Mouse (Mus musculus) limb, embryonic 13.5 days (tissue): Measurements from ENCODE around the gene Rora. TPM values are rescaled to one million over a fixed set of nuclear protein-coding genes. Genes with fewer than 3 reads are reported as not detected.

Source experiments
- ATAC-seq: fragments of 200-750 bp; cut with Nextera tagmentation; 2 replicates; pipeline ENCODE4 v1.8.0; 2017; ENCODE audit warnings: low read depth, moderate number of reproducible peaks, moderate TSS enrichment; ENCODE audit not compliant: low FRiP score
- H3K27ac ChIP-seq: fragments of 300-500 bp; sonication (generic); 2 replicates; pipeline ENCODE4 v1.5.1; 2015; ENCODE audit warnings: inconsistent platforms, mild to moderate bottlenecking, moderate library complexity
- H3K27me3 ChIP-seq: fragments of 300-500 bp; sonication (generic); 2 replicates; pipeline ENCODE4 v1.6.1; 2015; ENCODE audit warnings: mild to moderate bottlenecking, inconsistent platforms
- H3K36me3 ChIP-seq: fragments of 300-500 bp; sonication (generic); 2 replicates; pipeline ENCODE4 v1.6.1; 2015; ENCODE audit warnings: inconsistent platforms, mild to moderate bottlenecking, moderate library complexity
- H3K4me1 ChIP-seq: fragments of 300-500 bp; sonication (generic); 2 replicates; pipeline ENCODE4 v1.6.1; 2015; ENCODE audit warnings: inconsistent platforms
- H3K4me2 ChIP-seq: fragments of 300-500 bp; sonication (generic); replicated peaks from 2 replicates; pipeline ENCODE4 v1.6.1; 2015; ENCODE audit warnings: inconsistent platforms, mild to moderate bottlenecking, moderate library complexity
- H3K4me3 ChIP-seq: fragments of 300-500 bp; sonication (generic); 2 replicates; pipeline ENCODE4 v1.5.1; 2015; ENCODE audit warnings: moderate library complexity, mild to moderate bottlenecking, inconsistent platforms
- H3K9ac ChIP-seq: fragments of 300-500 bp; sonication (generic); 2 replicates; pipeline ENCODE4 v1.6.1; 2015; ENCODE audit warnings: mild to moderate bottlenecking, inconsistent platforms
- H3K9me3 ChIP-seq: fragments of 300-500 bp; sonication (generic); 2 replicates; pipeline ENCODE4 v1.6.1; 2016; ENCODE audit warnings: inconsistent platforms
- WGBS: fragments of 180-500 bp; shearing (Covaris S2); methylation state at CpG from one replicate; pipeline ENCODE4 v1.1.7; 2015; 5-methylcytosine and 5-hydroxymethylcytosine counted together
- polyA plus RNA-seq: library from polyadenylated mRNA; unstranded; fragments of >200 nt; fragmentation: Nextera tagmentation; extraction: Ambion mirVana; gene quantifications from 2 replicates; pipeline ENCODE4 v1.2.1, GENCODE M21; 2015

The Rora gene
- polyA plus RNA-seq, 1 experiment from 2014 or later, result 9.6 TPM

DNA sequence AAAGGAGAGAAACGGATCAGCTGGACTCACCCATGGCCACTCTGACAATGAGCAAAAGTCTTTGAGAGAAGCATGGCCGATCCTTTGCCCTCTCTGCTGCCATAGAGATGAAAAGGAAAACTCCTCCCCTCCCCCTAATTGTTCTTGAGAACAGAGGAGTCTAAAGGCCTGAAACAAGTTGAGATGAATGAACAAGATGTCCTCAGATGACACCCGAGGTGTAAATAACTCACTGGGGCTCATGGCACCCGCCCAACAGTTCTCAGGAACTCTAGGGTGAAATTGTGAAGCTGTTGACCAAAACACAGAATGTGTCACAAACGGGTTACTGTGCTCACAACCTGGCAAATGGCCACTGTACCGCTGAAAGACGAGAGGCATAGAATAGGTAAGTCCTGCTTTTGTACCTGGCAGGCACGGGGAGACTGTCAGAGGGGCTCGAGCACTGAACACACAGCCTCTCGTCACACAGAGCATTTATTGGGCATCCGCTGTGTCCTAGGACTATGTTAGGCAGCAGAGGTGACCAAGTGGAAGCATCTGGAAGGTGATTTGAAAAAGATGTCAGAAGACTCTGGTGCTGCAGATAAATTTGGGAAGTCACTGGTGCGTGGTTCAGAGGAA lies 467.6 kb downstream of the Rora start:
- no peak for ATAC-seq
- Histone ChIP-seq H3K9ac (no peak overlapping the region), H3K36me3 (no peaks in the 10 kb centered on the region), H3K4me2 (no peak overlapping the region), H3K4me3 (no peak overlapping the region), H3K9me3 (no peaks in the 10 kb centered on the region), H3K4me1 (peaks cover 22% of the 10 kb centered on the region), H3K27ac (no peak overlapping the region), H3K27me3 (peaks cover 32% of the 10 kb centered on the region)
- WGBS, result 57% methylated on average over 12 of the region's 12 CpGs

GRCm38 (mm10) chr9:69125011-69125786 lies 471.6 kb downstream of the Rora start:
- H3K4me2 ChIP-seq, result peak overlapping the region; percentile 61
- peaks cover 43% of the 10 kb centered on the region for H3K27me3 ChIP-seq
- H3K4me3 ChIP-seq, result peak overlapping the region; percentile 27
- 0 out of 2 replicates have a peak overlapping the region, but pooled peaks have one; percentile 25 for H3K9ac ChIP-seq
- WGBS, result 3% methylated on average over 22 of the region's 22 CpGs
- no peak overlapping the region for H3K27ac ChIP-seq
- H3K36me3 ChIP-seq, result no peaks in the 10 kb centered on the region
- H3K9me3 ChIP-seq, result no peaks in the 10 kb centered on the region
- peaks cover 34% of the 10 kb centered on the region for H3K4me1 ChIP-seq
- ATAC-seq, result peak; percentile 11; the same call in 1 of the 2 replicates

GRCm38 (mm10) chr9:69125787-69126161 lies 472.2 kb downstream of the Rora start:
- H3K4me1 ChIP-seq, result peaks cover 34% of the 10 kb centered on the region
- ATAC-seq, result no peak
- H3K9me3 ChIP-seq, result no peaks in the 10 kb centered on the region
- H3K27me3 ChIP-seq, result peaks cover 49% of the 10 kb centered on the region
- no peak overlapping the region for H3K9ac ChIP-seq
- H3K4me2 ChIP-seq, result peak overlapping the region; percentile 61
- no peaks in the 10 kb centered on the region for H3K36me3 ChIP-seq
- 55% methylated on average over 7 of the region's 7 CpGs for WGBS
- H3K4me3 ChIP-seq, result peak overlapping the region; percentile 27; the same call in 1 of the 2 replicates
- no peak overlapping the region for H3K27ac ChIP-seq

DNA sequence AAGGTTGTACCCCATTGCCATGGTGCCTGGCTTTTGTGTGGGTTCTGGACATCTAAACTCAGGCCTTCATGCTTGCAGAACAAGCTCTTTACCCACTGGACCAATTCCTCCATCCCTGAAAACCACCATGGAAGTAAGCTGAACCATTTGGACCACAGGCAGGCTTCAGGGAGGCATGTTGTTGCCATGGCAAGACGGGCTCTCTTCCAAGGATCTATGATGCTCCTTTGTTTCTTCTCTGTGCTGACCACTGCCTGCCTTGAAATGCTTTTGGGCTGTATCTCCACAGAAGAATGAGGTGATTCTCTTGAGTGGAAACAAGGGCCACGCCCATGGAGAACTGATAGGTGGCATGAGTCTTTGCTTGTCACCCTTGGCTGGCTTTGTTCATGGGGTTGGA lies 473.0 kb downstream of the Rora start:
- Histone ChIP-seq H3K4me1 (peaks cover 30% of the 10 kb centered on the region), H3K9ac (no peak overlapping the region), H3K27me3 (peaks cover 52% of the 10 kb centered on the region), H3K27ac (no peak overlapping the region), H3K9me3 (no peaks in the 10 kb centered on the region), H3K36me3 (no peaks in the 10 kb centered on the region), H3K4me2 (no peak overlapping the region), H3K4me3 (no peak overlapping the region)
- WGBS, result 85% methylated on average over 2 of the region's 2 CpGs
- no peak for ATAC-seq

DNA sequence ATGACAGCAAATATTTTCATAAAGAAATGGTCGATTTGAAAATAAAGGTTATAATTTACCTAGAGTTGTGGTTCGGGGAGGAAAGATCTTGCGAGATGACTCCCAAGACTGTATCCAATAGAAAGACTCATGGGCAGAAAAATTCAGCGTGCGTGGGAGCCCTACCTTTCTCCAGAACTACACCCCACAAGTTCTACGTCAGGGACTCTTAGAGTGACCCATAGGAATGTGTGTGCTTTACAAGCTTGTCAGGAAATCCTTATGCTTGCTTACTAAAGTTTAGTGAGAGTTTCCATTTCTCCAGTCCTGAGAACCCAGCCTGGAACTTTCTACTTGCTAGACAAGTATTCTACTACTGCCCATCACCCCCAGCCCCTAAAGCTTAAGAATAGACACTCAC lies 474.7 kb downstream of the Rora start:
- Histone ChIP-seq H3K4me1 (peaks cover 42% of the 10 kb centered on the region), H3K4me3 (no peak overlapping the region), H3K9me3 (no peaks in the 10 kb centered on the region), H3K9ac (no peak overlapping the region), H3K4me2 (no peak overlapping the region), H3K27ac (no peak overlapping the region), H3K27me3 (peaks cover 46% of the 10 kb centered on the region), H3K36me3 (no peaks in the 10 kb centered on the region)
- 34% methylated on average over 6 of the region's 6 CpGs for WGBS
- ATAC-seq, result no peak

- 36% methylated on average over 6 of the region's 6 CpGs for WGBS
- H3K4me3 ChIP-seq, result no peak overlapping the region
- no peaks in the 10 kb centered on the region for H3K9me3 ChIP-seq
- peak overlapping the region; percentile 52; the same call in 1 of the 2 replicates for H3K27ac ChIP-seq
- no peak overlapping the region for H3K9ac ChIP-seq
- peaks cover 40% of the 10 kb centered on the region for H3K4me1 ChIP-seq
- ATAC-seq, result peak; percentile 26
- H3K27me3 ChIP-seq, result peaks cover 49% of the 10 kb centered on the region
- no peaks in the 10 kb centered on the region for H3K36me3 ChIP-seq
- H3K4me2 ChIP-seq, result no peak overlapping the region
These were observed 479.4 kb downstream of the Rora start for GRCm38 (mm10) chr9:69132995-69133394.

DNA sequence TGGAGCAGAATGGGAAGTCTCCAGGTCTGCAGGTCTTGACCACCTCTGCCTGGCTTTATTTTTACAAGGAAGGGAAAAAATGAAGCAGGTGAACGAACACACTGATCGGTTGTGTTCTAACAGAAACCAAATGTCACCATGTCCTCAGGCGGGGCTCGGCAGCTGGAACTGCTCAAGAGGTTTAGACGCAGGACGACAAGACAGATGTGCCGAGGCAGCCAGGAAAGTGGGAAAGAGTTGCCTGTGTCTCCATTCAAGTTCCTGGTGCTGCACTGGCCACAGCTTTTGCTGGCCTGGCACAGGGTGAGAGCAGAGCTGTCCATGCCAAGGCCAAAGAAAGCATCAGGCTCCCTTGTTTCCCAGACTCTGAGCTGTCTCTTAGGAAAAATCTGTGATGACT lies 480.1 kb downstream of the Rora start:
- ATAC-seq, result peak; percentile 71
- Histone ChIP-seq H3K9me3 (no peaks in the 10 kb centered on the region), H3K27ac (peak overlapping the region; percentile 58; the same call in 1 of the 2 replicates), H3K36me3 (no peaks in the 10 kb centered on the region), H3K4me2 (peak overlapping the region; percentile 44), H3K4me1 (peaks cover 36% of the 10 kb centered on the region), H3K27me3 (peaks cover 55% of the 10 kb centered on the region), H3K9ac (no peak overlapping the region), H3K4me3 (no peak overlapping the region)
- WGBS, result 7% methylated on average over 7 of the region's 7 CpGs

DNA sequence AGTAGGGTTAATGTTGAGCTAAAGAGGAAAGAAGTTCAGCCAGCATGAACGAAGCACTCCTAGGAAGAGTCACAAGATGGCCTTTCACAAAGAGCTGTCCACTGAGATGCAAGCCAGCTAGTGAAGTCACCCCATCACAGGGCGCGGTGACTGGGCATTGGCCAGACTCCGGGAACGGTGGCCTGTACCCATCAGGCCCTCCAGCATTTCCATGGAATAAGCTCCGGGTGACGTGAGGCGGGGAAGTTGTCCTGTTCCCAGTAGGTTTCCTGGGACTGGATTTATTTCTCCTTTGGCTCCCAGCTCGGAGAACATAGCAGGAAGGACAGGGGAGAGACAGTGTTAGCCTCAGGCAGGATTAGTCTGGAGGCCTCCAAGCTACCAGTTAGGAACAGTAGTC lies 481.0 kb downstream of the Rora start:
- no peaks in the 10 kb centered on the region for H3K36me3 ChIP-seq
- H3K4me3 ChIP-seq, result no peak overlapping the region
- WGBS, result 86% methylated on average over 9 of the region's 9 CpGs
- H3K4me1 ChIP-seq, result peaks cover 30% of the 10 kb centered on the region
- H3K9ac ChIP-seq, result no peak overlapping the region
- ATAC-seq, result no peak
- no peak overlapping the region for H3K4me2 ChIP-seq
- H3K27ac ChIP-seq, result no peak overlapping the region; the same call in 1 of the 2 replicates
- H3K27me3 ChIP-seq, result peaks cover 62% of the 10 kb centered on the region
- H3K9me3 ChIP-seq, result no peaks in the 10 kb centered on the region

GRCm38 (mm10) chr9:69136821-69137220 lies 483.2 kb downstream of the Rora start:
- WGBS, result 84% methylated on average over 5 of the region's 5 CpGs
- Histone ChIP-seq H3K27me3 (peaks cover 56% of the 10 kb centered on the region), H3K36me3 (no peaks in the 10 kb centered on the region), H3K4me2 (no peak overlapping the region), H3K9ac (no peak overlapping the region), H3K4me3 (no peak overlapping the region), H3K27ac (no peak overlapping the region), H3K9me3 (0 out of 2 replicates have a peak, but pooled peaks cover under 1% of the 10 kb centered on the region), H3K4me1 (peaks cover 38% of the 10 kb centered on the region)
- no peak for ATAC-seq

DNA sequence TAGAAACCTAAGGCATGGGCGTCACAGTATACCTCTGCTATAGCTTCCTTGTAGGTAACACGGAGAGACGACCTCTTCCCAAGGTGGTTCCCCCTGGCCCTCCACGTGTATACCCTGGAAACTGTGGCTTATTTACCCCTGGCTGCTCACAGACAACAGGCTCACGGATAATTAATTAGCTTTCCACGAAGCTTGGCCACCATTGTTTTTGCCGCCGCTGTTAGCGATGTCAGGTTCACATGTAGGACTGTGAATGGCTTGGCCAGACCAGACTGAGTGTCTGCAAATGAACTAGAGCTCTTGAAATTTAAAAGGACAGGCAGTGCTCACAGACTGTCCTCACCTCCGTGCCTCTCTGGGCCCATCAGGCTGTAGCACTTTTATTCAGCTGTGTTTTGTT lies 483.8 kb downstream of the Rora start:
- no peak overlapping the region for H3K27ac ChIP-seq
- H3K4me3 ChIP-seq, result no peak overlapping the region
- H3K4me1 ChIP-seq, result peaks cover 37% of the 10 kb centered on the region
- no peak overlapping the region for H3K9ac ChIP-seq
- H3K4me2 ChIP-seq, result no peak overlapping the region
- H3K36me3 ChIP-seq, result no peaks in the 10 kb centered on the region
- 0 out of 2 replicates have a peak, but pooled peaks cover 4% of the 10 kb centered on the region for H3K9me3 ChIP-seq
- ATAC-seq, result no peak
- WGBS, result 65% methylated on average over 10 of the region's 10 CpGs
- peaks cover 56% of the 10 kb centered on the region for H3K27me3 ChIP-seq

DNA sequence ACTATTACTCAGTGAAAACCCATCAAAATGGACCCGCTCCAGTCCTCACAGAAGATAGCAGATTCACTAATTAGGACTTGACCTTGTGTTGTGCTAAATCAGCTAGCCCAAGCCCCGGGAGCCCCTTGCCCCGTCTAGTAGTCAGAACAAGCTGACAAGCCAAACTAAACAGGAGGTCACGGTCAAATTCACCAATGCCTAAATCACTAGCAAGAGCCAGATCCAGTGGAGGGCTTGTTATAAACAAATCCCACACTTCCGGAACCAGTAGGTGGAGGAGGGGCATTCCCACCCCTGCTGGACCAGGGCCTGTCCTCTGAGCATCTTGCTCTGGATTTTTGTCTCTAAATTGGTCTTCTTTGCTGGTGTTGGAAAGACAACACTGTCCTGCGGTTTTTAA lies 486.6 kb downstream of the Rora start:
- 0 out of 2 replicates have a peak, but pooled peaks cover 4% of the 10 kb centered on the region for H3K9me3 ChIP-seq
- no peak overlapping the region for H3K9ac ChIP-seq
- H3K4me2 ChIP-seq, result no peak overlapping the region
- H3K27me3 ChIP-seq, result peaks cover 49% of the 10 kb centered on the region
- no peak overlapping the region for H3K4me3 ChIP-seq
- peaks cover 33% of the 10 kb centered on the region for H3K4me1 ChIP-seq
- ATAC-seq, result no peak
- H3K27ac ChIP-seq, result no peak overlapping the region
- 48% methylated on average over 6 of the region's 6 CpGs for WGBS
- H3K36me3 ChIP-seq, result no peaks in the 10 kb centered on the region

DNA sequence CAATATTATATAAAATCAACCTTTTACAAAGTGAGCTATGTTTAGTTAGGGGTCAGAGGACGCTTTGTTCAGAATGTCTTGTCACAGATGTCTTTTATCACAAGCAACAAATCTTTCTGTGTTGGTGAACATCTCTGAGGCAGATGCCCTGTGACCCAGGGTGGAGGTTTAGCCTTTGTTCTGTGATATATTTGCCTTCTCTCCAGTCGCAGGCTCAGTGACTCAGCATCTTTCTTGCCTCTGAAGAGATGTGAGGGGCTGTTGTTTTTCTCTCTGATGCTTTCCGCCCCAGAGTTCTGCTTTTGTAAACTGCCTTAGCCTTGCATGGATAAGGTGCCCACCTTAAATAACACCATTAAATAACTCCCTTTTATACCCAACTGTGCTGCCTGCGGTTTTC lies 488.3 kb downstream of the Rora start:
- Histone ChIP-seq H3K27ac (no peak overlapping the region), H3K27me3 (peaks cover 32% of the 10 kb centered on the region), H3K4me2 (no peak overlapping the region), H3K36me3 (no peaks in the 10 kb centered on the region; the same call in 1 of the 2 replicates), H3K4me3 (no peak overlapping the region), H3K4me1 (peaks cover 33% of the 10 kb centered on the region), H3K9me3 (peaks cover 15% of the 10 kb centered on the region; the same call in 1 of the 2 replicates), H3K9ac (no peak overlapping the region)
- 61% methylated on average over 4 of the region's 4 CpGs for whole genome bisulfite sequencing
- ATAC-seq, result no peak
